Mouse (Mus musculus): Measurements from ENCODE around the gene Celf2. TPM values are rescaled to one million over a fixed set of nuclear protein-coding genes. Genes with fewer than 3 reads are reported as not detected.

Gene Celf2
- polyA plus RNA-seq (2017; shearing (Covaris generic)): 189 TPM

DNA sequence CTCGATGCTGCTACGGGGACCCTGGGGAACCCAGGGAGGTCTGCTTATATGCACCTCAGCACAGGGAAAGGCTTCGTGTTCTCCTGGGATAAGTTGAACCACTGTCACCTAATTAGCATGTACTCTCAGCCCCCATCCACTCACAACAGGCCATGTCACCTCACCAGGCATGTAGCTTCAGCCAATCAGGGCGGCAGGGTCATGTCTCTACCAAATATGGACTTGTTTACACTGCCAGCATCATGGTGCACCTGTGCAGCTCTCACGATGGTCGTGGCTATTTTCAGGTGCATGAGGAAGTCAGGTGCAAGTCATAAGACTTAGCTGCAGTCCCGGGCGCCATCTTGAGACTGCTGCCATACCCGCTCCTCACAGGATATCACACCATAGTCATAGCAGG lies at the start of gene Celf2:
Celf2 (minus strand) TSS at position 101 of the 400 bp plus-strand sequence.

